Mouse (Mus musculus): ENCODE results near the gene Taok3.

DNA sequence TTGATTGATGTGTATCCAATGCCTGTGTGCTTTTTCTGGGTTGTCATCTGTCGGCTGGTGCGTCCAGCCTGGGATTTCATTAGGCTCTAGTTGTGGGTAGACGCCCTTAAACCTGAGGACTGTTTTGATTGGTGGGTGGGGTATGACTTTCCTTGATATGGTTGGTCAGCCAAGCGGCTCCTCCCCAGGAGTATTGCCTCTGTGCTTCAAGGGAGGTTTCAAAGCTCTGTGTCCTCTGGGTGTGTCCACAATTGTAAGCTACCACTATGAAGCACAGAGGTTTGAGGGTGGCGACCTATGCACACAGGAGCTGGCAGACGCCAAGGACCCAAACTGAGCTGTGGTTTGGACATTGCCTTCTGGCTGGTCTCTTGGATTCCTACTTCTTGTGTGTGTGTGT is 172.6 kb downstream of the Taok3 start:
- TF ChIP-seq POLR2A (IDR thresholded peaks at IDR 0.05; ENCODE audit: extremely low read depth, insufficient read depth, low read length) (no peak), CTCF (IDR thresholded peaks at IDR 0.05; ENCODE audit: extremely low read depth, insufficient read depth, low read length) (no peak)
